In genomic region chr13:55571977-55572376, GRCm38 (mm10) we compare ENCODE assay signal across 14 mouse cellular contexts. TPM values are rescaled to one million over a fixed set of nuclear protein-coding genes. Genes with fewer than 3 reads are reported as not detected.
A peak's percentile ranks its signal among the peaks of the same experiment; 100 is the strongest.
DNase-seq lines count a peak whose midpoint lies in the region; ATAC-seq and TF ChIP-seq lines count a peak whose summit lies in the region.
"Had no signal": no experiment of that assay in that cellular context is flagged by ENCODE, and none has a peak within 500 bp of the region (broad histone marks: within the 10 kb centered on the region; RNA-seq: fewer than 3 reads in every experiment).

No protein-coding gene starts in this region.

- peaks cover 16% of the 10 kb centered on the region for H3K4me1 ChIP-seq in heart, embryonic 16.5 days (ENCODE audit: control insufficient read depth, insufficient read depth, low read length)
- H3K4me1 ChIP-seq in hindbrain, postnatal 0 days (ENCODE audit: insufficient read depth, low read length): peaks cover 9% of the 10 kb centered on the region
- H3K4me1 ChIP-seq in midbrain, embryonic 16.5 days (ENCODE audit: control insufficient read depth, insufficient read depth, low read length): peaks cover 16% of the 10 kb centered on the region

- no peak for TF ChIP-seq CTCF in hindbrain, postnatal 0 days (IDR thresholded peaks at IDR 0.05; ENCODE audit: low read depth)

- H3K9me3 ChIP-seq in heart, embryonic 16.5 days (replicated peaks; ENCODE audit: control insufficient read depth, low read length): no peaks in the 10 kb centered on the region
- no peaks in the 10 kb centered on the region for H3K9me3 ChIP-seq in hindbrain, postnatal 0 days (ENCODE audit: low read length)
- no peaks in the 10 kb centered on the region for H3K9me3 ChIP-seq in midbrain, embryonic 16.5 days (replicated peaks; ENCODE audit: control insufficient read depth, low read length, poor library complexity, severe bottlenecking)

- no peaks in the 10 kb centered on the region for H3K36me3 ChIP-seq in heart, embryonic 16.5 days (ENCODE audit: control insufficient read depth, insufficient read depth)
- no peaks in the 10 kb centered on the region for H3K36me3 ChIP-seq in hindbrain, postnatal 0 days (ENCODE audit: insufficient read depth, low read length)
- H3K36me3 ChIP-seq in midbrain, embryonic 16.5 days (ENCODE audit: control insufficient read depth, insufficient read depth, low read length): no peaks in the 10 kb centered on the region

- no peak for ATAC-seq in heart, embryonic 16.5 days (replicated peaks; ENCODE audit: extremely low read depth, insufficient read depth, low FRiP score)
- no peak for ATAC-seq in hindbrain, postnatal 0 days
- ATAC-seq in midbrain, embryonic 16.5 days: no peak

- H3K27ac ChIP-seq in heart, embryonic 16.5 days (ENCODE audit: low read length): no peak overlapping the region
- H3K27ac ChIP-seq in hindbrain, postnatal 0 days: no peak overlapping the region
- H3K27ac ChIP-seq in midbrain, embryonic 16.5 days (ENCODE audit: low read length): no peak overlapping the region

- intact Hi-C loops in heart, postnatal 10 days (cut with DNase I): loop anchor here (2.0 kb wide), 1 partner anchor 33 kb away; no protein-coding TSS in a partner anchor

- H3K4me2 ChIP-seq in heart, embryonic 16.5 days (ENCODE audit: low read depth, low read length): peak overlapping the region; percentile 18; the same call in 1 of the 2 replicates
- peak overlapping the region; percentile 96 for H3K4me2 ChIP-seq in hindbrain, postnatal 0 days (ENCODE audit: low read depth, low read length)
- peak overlapping the region; percentile 42 for H3K4me2 ChIP-seq in midbrain, embryonic 16.5 days (ENCODE audit: low read length)

- no peak overlapping the region for H3K9ac ChIP-seq in heart, embryonic 16.5 days (ENCODE audit: low read length)
- H3K9ac ChIP-seq in hindbrain, postnatal 0 days (replicated peaks; ENCODE audit: low read length): no peak overlapping the region
- H3K9ac ChIP-seq in midbrain, embryonic 16.5 days (ENCODE audit: low read depth, low read length): no peak overlapping the region

- no peaks in the 10 kb centered on the region for H3K27me3 ChIP-seq in heart, embryonic 16.5 days (ENCODE audit: control insufficient read depth, insufficient read depth, low read length)
- no peaks in the 10 kb centered on the region for H3K27me3 ChIP-seq in hindbrain, postnatal 0 days (ENCODE audit: insufficient read depth, low read length)
- no peaks in the 10 kb centered on the region for H3K27me3 ChIP-seq in midbrain, embryonic 16.5 days (ENCODE audit: control insufficient read depth, insufficient read depth, low read depth, low read length)

- 82% methylated on average over 2 of the region's 2 CpGs for WGBS in heart, embryonic 16.5 days
- 90% methylated on average over 2 of the region's 2 CpGs for WGBS in hindbrain, postnatal 0 days
- WGBS in midbrain, embryonic 16.5 days: 85% methylated on average over 2 of the region's 2 CpGs

- no peak overlapping the region for H3K4me3 ChIP-seq in heart, embryonic 16.5 days (ENCODE audit: low read length)
- no peak overlapping the region; the same call in 1 of the 2 replicates for H3K4me3 ChIP-seq in hindbrain, postnatal 0 days (ENCODE audit: low read length)
- no peak overlapping the region for H3K4me3 ChIP-seq in midbrain, embryonic 16.5 days (ENCODE audit: low read depth, low read length)

- DNase-seq in heart, postnatal 10 days: no peak
- peak; percentile 69 for DNase-seq in c-Kit-positive CD71-positive TER-119-positive erythroid progenitor cells, embryonic 14.5 days (ENCODE audit: low spot score)
- DNase-seq in hindbrain, postnatal 0 days (ENCODE audit: low spot score): no peak
- DNase-seq in retina, postnatal 1 day: no peak
- DNase-seq in ovary, postnatal 36 days (ENCODE audit: low spot score): no peak
- DNase-seq in ovary, postnatal 14 days (ENCODE audit: low spot score): no peak
- DNase-seq: adrenal gland, postnatal 14 days; cerebellum, postnatal 36 days; gastrocnemius, postnatal 10 days; kidney, adult 18-20 months; right cerebral cortex, postnatal 4 days; thymus, postnatal 4 days had no signal

RNA-seq across cellular contexts. Expression of gene Fam193b, which starts 1.1 kb away (rescaled TPM):
- polyA plus RNA-seq in heart, embryonic 16.5 days (2015; fragmentation: Nextera tagmentation; extraction: Ambion mirVana): 22.6 and 23.9 TPM in 2 replicates
- total RNA-seq in heart, postnatal 10 days (2021): 10 to 100 TPM; 22.8 to 24.2 TPM
- total RNA-seq in hindbrain, postnatal 0 days (2014; rRNA removed): 60.2 and 87.5 TPM in 2 replicates
- 38.8 and 38.9 TPM in 2 replicates for polyA plus RNA-seq in hindbrain, postnatal 0 days (2015; fragmentation: Nextera tagmentation; extraction: Ambion mirVana)
- polyA plus RNA-seq in midbrain, embryonic 16.5 days (2015; fragmentation: Nextera tagmentation; extraction: Ambion mirVana): 48.3 and 56.3 TPM in 2 replicates

RNA-seq across cellular contexts. Expression of gene Tmed9, which starts 1.6 kb away (rescaled TPM):
- 99.9 and 110 TPM in 2 replicates for polyA plus RNA-seq in heart, embryonic 16.5 days (2015; fragmentation: Nextera tagmentation; extraction: Ambion mirVana)
- 100 to 1,000 TPM; 104 to 106 TPM for total RNA-seq in heart, postnatal 10 days (2021)
- total RNA-seq in hindbrain, postnatal 0 days (2014; rRNA removed): 59.3 and 66.7 TPM in 2 replicates
- polyA plus RNA-seq in hindbrain, postnatal 0 days (2015; fragmentation: Nextera tagmentation; extraction: Ambion mirVana): 105 and 117 TPM in 2 replicates
- polyA plus RNA-seq in midbrain, embryonic 16.5 days (2015; fragmentation: Nextera tagmentation; extraction: Ambion mirVana): 109 and 117 TPM in 2 replicates

RNA-seq across cellular contexts. Expression of gene B4galt7, which starts 27.7 kb away (rescaled TPM):
- polyA plus RNA-seq in heart, embryonic 16.5 days (2015; fragmentation: Nextera tagmentation; extraction: Ambion mirVana): 18.1 and 18.9 TPM in 2 replicates
- 10 to 100 TPM; 11.2 to 12.2 TPM for total RNA-seq in heart, postnatal 10 days (2021)
- total RNA-seq in hindbrain, postnatal 0 days (2014; rRNA removed): 66.7 and 66.8 TPM in 2 replicates
- 42.9 and 44.0 TPM in 2 replicates for polyA plus RNA-seq in hindbrain, postnatal 0 days (2015; fragmentation: Nextera tagmentation; extraction: Ambion mirVana)
- 42.7 and 46.1 TPM in 2 replicates for polyA plus RNA-seq in midbrain, embryonic 16.5 days (2015; fragmentation: Nextera tagmentation; extraction: Ambion mirVana)

RNA-seq across cellular contexts. Expression of gene Ddx41, which starts 35.5 kb away (rescaled TPM):
- polyA plus RNA-seq in heart, embryonic 16.5 days (2015; fragmentation: Nextera tagmentation; extraction: Ambion mirVana): 31.9 and 32.1 TPM in 2 replicates
- total RNA-seq in heart, postnatal 10 days (2021): 10 to 100 TPM; 17.5 to 18.2 TPM
- total RNA-seq in hindbrain, postnatal 0 days (2014; rRNA removed): 48.6 and 53.4 TPM in 2 replicates
- polyA plus RNA-seq in hindbrain, postnatal 0 days (2015; fragmentation: Nextera tagmentation; extraction: Ambion mirVana): 44.4 and 47.2 TPM in 2 replicates
- polyA plus RNA-seq in midbrain, embryonic 16.5 days (2015; fragmentation: Nextera tagmentation; extraction: Ambion mirVana): 57.0 and 58.1 TPM in 2 replicates

RNA-seq across cellular contexts. Expression of gene Dok3, which starts 42.9 kb away (rescaled TPM):
- 1.9 and 2.2 TPM in 2 replicates for polyA plus RNA-seq in heart, embryonic 16.5 days (2015; fragmentation: Nextera tagmentation; extraction: Ambion mirVana)
- total RNA-seq in heart, postnatal 10 days (2021): 1 to 10 TPM; 1.7 to 1.8 TPM
- 4.7 and 5.2 TPM in 2 replicates for total RNA-seq in hindbrain, postnatal 0 days (2014; rRNA removed)
- 1.1 and 1.6 TPM in 2 replicates for polyA plus RNA-seq in hindbrain, postnatal 0 days (2015; fragmentation: Nextera tagmentation; extraction: Ambion mirVana)
- 5.1 and 5.6 TPM in 2 replicates for polyA plus RNA-seq in midbrain, embryonic 16.5 days (2015; fragmentation: Nextera tagmentation; extraction: Ambion mirVana)

Comparison
In these comparisons a context has a peak if more than half of its experiments do, and no peak if none do; other contexts are left out.
1. H3K4me2 ChIP-seq: peak in every context shown above with its lines; median percentile 96 in hindbrain, postnatal 0 days; 42 in midbrain, embryonic 16.5 days; 18 in heart, embryonic 16.5 days.